Mouse (Mus musculus): ENCODE measurements around the gene Trp63. TPM values are rescaled to one million over a fixed set of nuclear protein-coding genes. Genes with fewer than 3 reads are reported as not detected.

Gene Trp63
- polyA plus RNA-seq, 1 experiment from 2014 or later: 0.15 TPM

GRCm38 (mm10) chr16:25842996-25843395 is 159.4 kb downstream of the Trp63 start:
- Histone ChIP-seq H3K27ac (no peak overlapping the region), H3K27me3 (no peaks in the 10 kb centered on the region), H3K4me2 (no peak overlapping the region), H3K4me1 (replicated peaks) (no peaks in the 10 kb centered on the region), H3K36me3 (no peaks in the 10 kb centered on the region), H3K4me3 (replicated peaks) (no peak overlapping the region), H3K9ac (no peak overlapping the region), H3K9me3 (replicated peaks) (no peaks in the 10 kb centered on the region)
- 39% methylated on average over 6 of the region's 6 CpGs for WGBS (ENCODE audit: insufficient replicate concordance)
- no peak for DNase-seq
- ATAC-seq (ENCODE audit: low read depth): no peak

- H3K4me2 ChIP-seq: no peak overlapping the region
- no peak overlapping the region for H3K27ac ChIP-seq
- H3K4me3 ChIP-seq (replicated peaks): no peak overlapping the region
- no peaks in the 10 kb centered on the region for H3K9me3 ChIP-seq (replicated peaks)
- WGBS (ENCODE audit: insufficient replicate concordance): 76% methylated on average over 13 of the region's 13 CpGs
- no peak overlapping the region for H3K9ac ChIP-seq
- H3K27me3 ChIP-seq: no peaks in the 10 kb centered on the region
- H3K36me3 ChIP-seq: no peaks in the 10 kb centered on the region
- no peaks in the 10 kb centered on the region for H3K4me1 ChIP-seq (replicated peaks)
- DNase-seq (no peak), ATAC-seq (ENCODE audit: low read depth) (no peak)
Observed at GRCm38 (mm10) chr16:25843625-25844024, 160.1 kb downstream of the Trp63 start.

- WGBS (ENCODE audit: insufficient replicate concordance): 55% methylated on average over 5 of the region's 5 CpGs
Observed at GRCm38 (mm10) chr16:25846611-25847010, 163.0 kb downstream of the Trp63 start.

GRCm38 (mm10) chr16:25848474-25848873 is 164.9 kb downstream of the Trp63 start:
- H3K36me3 ChIP-seq: no peaks in the 10 kb centered on the region
- H3K9ac ChIP-seq: no peak overlapping the region
- H3K4me1 ChIP-seq (replicated peaks): no peaks in the 10 kb centered on the region
- no peaks in the 10 kb centered on the region for H3K27me3 ChIP-seq
- 37% methylated on average over 2 of the region's 2 CpGs for WGBS (ENCODE audit: insufficient replicate concordance)
- DNase-seq (no peak), ATAC-seq (ENCODE audit: low read depth) (no peak)
- no peaks in the 10 kb centered on the region for H3K9me3 ChIP-seq (replicated peaks)
- H3K4me2 ChIP-seq: no peak overlapping the region
- no peak overlapping the region for H3K4me3 ChIP-seq (replicated peaks)
- no peak overlapping the region for H3K27ac ChIP-seq

More at GRCm38 (mm10) chr16:25846611-25847010, 163.0 kb downstream of the Trp63 start:
- Histone ChIP-seq H3K27ac (no peak overlapping the region), H3K4me2 (no peak overlapping the region), H3K4me3 (replicated peaks) (no peak overlapping the region), H3K27me3 (no peaks in the 10 kb centered on the region), H3K36me3 (no peaks in the 10 kb centered on the region), H3K4me1 (replicated peaks) (no peaks in the 10 kb centered on the region), H3K9me3 (replicated peaks) (no peaks in the 10 kb centered on the region), H3K9ac (no peak overlapping the region)
- ATAC-seq (ENCODE audit: low read depth) (no peak), DNase-seq (no peak)

- H3K4me3 ChIP-seq (replicated peaks): no peak overlapping the region
- DNase-seq (no peak), ATAC-seq (ENCODE audit: low read depth) (no peak)
- H3K27ac ChIP-seq: no peak overlapping the region
- H3K9ac ChIP-seq: no peak overlapping the region
- WGBS (ENCODE audit: insufficient replicate concordance): 48% methylated on average over 13 of the region's 13 CpGs
- H3K9me3 ChIP-seq (replicated peaks): no peaks in the 10 kb centered on the region
- no peaks in the 10 kb centered on the region for H3K36me3 ChIP-seq
- H3K27me3 ChIP-seq: no peaks in the 10 kb centered on the region
- no peak overlapping the region for H3K4me2 ChIP-seq
- H3K4me1 ChIP-seq (replicated peaks): no peaks in the 10 kb centered on the region
Observed at GRCm38 (mm10) chr16:25849593-25850464, 166.3 kb downstream of the Trp63 start.

GRCm38 (mm10) chr16:25860731-25861505 is 177.4 kb downstream of the Trp63 start:
- DNase-seq: no peak
- 62% methylated on average over 8 of the region's 8 CpGs for WGBS (ENCODE audit: insufficient replicate concordance)
- Histone ChIP-seq H3K36me3 (no peaks in the 10 kb centered on the region), H3K27ac (no peak overlapping the region), H3K9me3 (replicated peaks) (no peaks in the 10 kb centered on the region), H3K9ac (no peak overlapping the region), H3K4me3 (replicated peaks) (no peak overlapping the region), H3K4me2 (no peak overlapping the region), H3K27me3 (no peaks in the 10 kb centered on the region), H3K4me1 (replicated peaks) (no peaks in the 10 kb centered on the region)
- ATAC-seq (ENCODE audit: low read depth): no peak

GRCm38 (mm10) chr16:25865096-25865869 is 181.7 kb downstream of the Trp63 start:
- Histone ChIP-seq H3K4me2 (no peak overlapping the region), H3K4me3 (replicated peaks) (no peak overlapping the region), H3K9ac (no peak overlapping the region), H3K27ac (no peak overlapping the region), H3K9me3 (replicated peaks) (no peaks in the 10 kb centered on the region), H3K4me1 (replicated peaks) (no peaks in the 10 kb centered on the region), H3K27me3 (no peaks in the 10 kb centered on the region), H3K36me3 (no peaks in the 10 kb centered on the region)
- 59% methylated on average over 7 of the region's 7 CpGs for WGBS (ENCODE audit: insufficient replicate concordance)
- ATAC-seq (ENCODE audit: low read depth): no peak
- no peak for DNase-seq

GRCm38 (mm10) chr16:25871503-25871902 is 187.9 kb downstream of the Trp63 start:
- no peak for ATAC-seq (ENCODE audit: low read depth)
- Histone ChIP-seq H3K27me3 (no peaks in the 10 kb centered on the region), H3K9ac (no peak overlapping the region), H3K36me3 (no peaks in the 10 kb centered on the region), H3K9me3 (replicated peaks) (no peaks in the 10 kb centered on the region), H3K27ac (no peak overlapping the region), H3K4me2 (no peak overlapping the region), H3K4me3 (replicated peaks) (no peak overlapping the region), H3K4me1 (replicated peaks) (no peaks in the 10 kb centered on the region)
- WGBS (ENCODE audit: insufficient replicate concordance): 49% methylated on average over 1 of the region's 1 CpGs
- no peak for DNase-seq

GRCm38 (mm10) chr16:25875681-25876080 is 192.1 kb downstream of the Trp63 start:
- no peak overlapping the region for H3K27ac ChIP-seq
- no peak for DNase-seq

GRCm38 (mm10) chr16:25877416-25877965 is 193.9 kb downstream of the Trp63 start:
- Histone ChIP-seq H3K4me2 (no peak overlapping the region), H3K27me3 (no peaks in the 10 kb centered on the region), H3K9me3 (replicated peaks) (no peaks in the 10 kb centered on the region), H3K27ac (no peak overlapping the region), H3K9ac (no peak overlapping the region), H3K4me3 (replicated peaks) (no peak overlapping the region), H3K4me1 (replicated peaks) (no peaks in the 10 kb centered on the region), H3K36me3 (no peaks in the 10 kb centered on the region)
- 64% methylated on average over 7 of the region's 7 CpGs for WGBS (ENCODE audit: insufficient replicate concordance)
- no peak for DNase-seq
- ATAC-seq (ENCODE audit: low read depth): no peak

More at GRCm38 (mm10) chr16:25875681-25876080, 192.1 kb downstream of the Trp63 start:
- no peaks in the 10 kb centered on the region for H3K36me3 ChIP-seq
- no peaks in the 10 kb centered on the region for H3K27me3 ChIP-seq
- no peak for ATAC-seq (ENCODE audit: low read depth)
- no peak overlapping the region for H3K4me3 ChIP-seq (replicated peaks)
- WGBS (ENCODE audit: insufficient replicate concordance): 70% methylated on average over 2 of the region's 2 CpGs
- H3K4me1 ChIP-seq (replicated peaks): no peaks in the 10 kb centered on the region
- no peak overlapping the region for H3K9ac ChIP-seq
- no peak overlapping the region for H3K4me2 ChIP-seq
- H3K9me3 ChIP-seq (replicated peaks): no peaks in the 10 kb centered on the region

- no peaks in the 10 kb centered on the region for H3K9me3 ChIP-seq (replicated peaks)
- no peaks in the 10 kb centered on the region for H3K36me3 ChIP-seq
- no peak for DNase-seq
- no peak overlapping the region for H3K9ac ChIP-seq
- ATAC-seq (ENCODE audit: low read depth): no peak
- H3K4me1 ChIP-seq (replicated peaks): no peaks in the 10 kb centered on the region
- H3K4me2 ChIP-seq: no peak overlapping the region
- no peak overlapping the region for H3K27ac ChIP-seq
- H3K4me3 ChIP-seq (replicated peaks): no peak overlapping the region
- H3K27me3 ChIP-seq: no peaks in the 10 kb centered on the region
Observed at GRCm38 (mm10) chr16:25878116-25878515, 194.6 kb downstream of the Trp63 start.

Measured in liver, embryonic 13.5 days (tissue).